Mouse (Mus musculus) brain, embryonic 14.5 days (tissue): ENCODE data around the gene Furin.
A peak's percentile ranks its signal among the peaks of the same experiment; 100 is the strongest.

Experiments used
- CTCF ChIP-seq: fragments of 200-500 bp; IDR thresholded peaks from 2 replicates; pipeline ENCODE4 v1.5.1; 2012; ENCODE audit warnings: inconsistent platforms, mild to moderate bottlenecking, moderate library complexity, borderline replicate concordance; ENCODE audit not compliant: insufficient read depth, insufficient read length; ENCODE audit errors: extremely low read depth
- POLR2A ChIP-seq: fragments of 200-500 bp; IDR thresholded peaks from 2 replicates; pipeline ENCODE4 v1.6.1; 2012; ENCODE audit warnings: mild to moderate bottlenecking, inconsistent platforms, borderline replicate concordance; ENCODE audit not compliant: poor library complexity, insufficient read depth, insufficient read length, severe bottlenecking; ENCODE audit errors: extremely low read depth

GRCm38 (mm10) chr7:80379531-80379930, 25.7 kb downstream of the Furin start:
- TF ChIP-seq POLR2A, result no peak
- peak; percentile 50 for TF ChIP-seq CTCF
